Mouse (Mus musculus) subcutaneous adipose tissue, adult 2 months (tissue): ENCODE results near the gene Kansl1l. TPM values are rescaled to one million over a fixed set of nuclear protein-coding genes. Genes with fewer than 3 reads are reported as not detected.

Experiments used
- polyA plus RNA-seq: library from polyadenylated mRNA; depleted of rRNA; stranded (reverse); fragments of >200 nt; gene quantifications from 2 replicates; pipeline ENCODE4 v1.2.3, GENCODE M21; 2012; ENCODE audit warnings: low replicate concordance; rRNA removed

The Kansl1l gene
- 2.8 and 4.6 TPM in 2 replicates for polyA plus RNA-seq

GRCm38 (mm10) chr1:66817453-66817839, at the start of gene Kansl1l:
Gene Kansl1l, minus strand, starts transcription at chr1:66817562.

GRCm38 (mm10) chr1:66862712-66863511, 45.5 kb upstream of the Kansl1l start, which contains the start of gene Acadl:
Gene Acadl, minus strand, starts transcription at chr1:66863277.

GRCm38 (mm10) chr1:66700693-66701575, 116.4 kb downstream of the Kansl1l start, which contains the start of gene Rpe:
Gene Rpe, plus strand, starts transcription at chr1:66700831.

Other genes with a start within 250 kb of the Kansl1l start
- gene Rpe, start 116.7 kb downstream of the Kansl1l start, polyA plus RNA-seq = 23.7 and 29.9 TPM in 2 replicates
- 80.9 and 158 TPM in 2 replicates for gene Acadl, start 45.7 kb upstream of the Kansl1l start, polyA plus RNA-seq
- 13.0 and 30.2 TPM in 2 replicates for gene Myl1, start 127.8 kb upstream of the Kansl1l start, polyA plus RNA-seq
- gene Lancl1, start 221.3 kb upstream of the Kansl1l start, polyA plus RNA-seq = 80.4 and 86.6 TPM in 2 replicates